Mouse (Mus musculus): ENCODE data around the gene Coq6.

Coq6 gene

GRCm38 (mm10) chr12:84408819-84409507 is 47.5 kb downstream of the Coq6 start, which contains the start of the genes Entpd5 and Bbof1:
Gene Entpd5 (minus strand): TSS chr12:84409029.
Gene Bbof1 (plus strand): TSS chr12:84409071.
- ChIA-PET POLR2A (interaction anchor here (0.6 to 2.2 kb wide), 25 partner anchors 8 to 363 kb away, joined by 3 to 17 read pairs (median 4); partner anchors contain the start of genes Rnf113a2 (in 4 of the 4), Aldh6a1 (in 3 of the 4), Lin52 (in 3 of the 4) and Abcd4 (in 1 of the 4)), CTCF (interaction anchor here in 1 of 4 experiments (1.0 kb wide), 1 partner anchor 154 kb away, joined by 3 read pairs; no protein-coding TSS in a partner anchor)

GRCm38 (mm10) chr12:84416834-84417604 is 55.6 kb downstream of the Coq6 start, which contains the start of gene Rnf113a2:
Gene Rnf113a2 (plus strand): TSS chr12:84417196.
- ChIA-PET POLR2A (interaction anchor here (0.6 to 4.7 kb wide), 40 partner anchors 8 to 1889 kb away, joined by 3 to 32 read pairs (median 3); partner anchors contain the start of genes Aldh6a1 (in 4 of the 4), Bbof1 (in 4 of the 4), Entpd5 (in 4 of the 4) and Lin52 (in 4 of the 4)), CTCF (interaction anchor here (0.5 to 1.0 kb wide), 6 partner anchors 10 to 402 kb away, joined by 3 to 11 read pairs (median 3); no protein-coding TSS in a partner anchor)

- CTCF ChIA-PET: interaction anchor here (0.6 to 1.0 kb wide), 5 partner anchors 10 to 402 kb away, joined by 3 to 11 read pairs (median 3); no protein-coding TSS in a partner anchor
- POLR2A ChIA-PET: interaction anchor here (0.6 to 4.7 kb wide), 30 partner anchors 8 to 1888 kb away, joined by 3 to 32 read pairs (median 4); partner anchors contain the start of genes Aldh6a1 (in 4 of the 4), Lin52 (in 4 of the 4), Bbof1 (in 3 of the 4) and Entpd5 (in 3 of the 4)
Observed at GRCm38 (mm10) chr12:84417605-84417922, 56.1 kb downstream of the Coq6 start.

All from embryonic stem cell, embryonic (primary cell).